Mouse (Mus musculus): ENCODE results near the gene Tbl3. TPM values are rescaled to one million over a fixed set of nuclear protein-coding genes. Genes with fewer than 3 reads are reported as not detected.

The Tbl3 gene
- polyA plus RNA-seq, 1 experiment from 2014 or later = 21.5 TPM

DNA sequence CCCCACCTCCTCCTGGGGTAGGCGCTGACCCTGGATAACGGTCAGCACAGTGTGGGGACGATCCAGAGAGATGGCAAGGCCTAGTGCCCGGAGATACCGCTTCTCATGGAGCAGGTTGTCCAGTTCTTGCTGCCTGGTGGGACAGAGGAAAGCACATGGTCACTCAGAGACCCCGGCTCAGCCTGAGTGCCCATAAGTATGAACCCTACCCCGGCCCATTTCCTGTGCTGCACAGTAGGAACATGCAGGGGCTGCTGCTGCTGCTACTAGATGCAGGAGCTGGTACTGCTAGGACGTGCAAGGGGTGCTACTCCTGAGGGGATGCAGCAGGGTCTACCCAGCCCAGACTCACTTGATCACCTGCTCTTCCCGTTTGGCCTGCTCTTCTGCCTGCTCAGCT lies 6.2 kb downstream of the Tbl3 start:
- no peak for DNase-seq
- Histone ChIP-seq H3K4me1 (ENCODE audit: insufficient read depth) (peaks cover 13% of the 10 kb centered on the region), H3K4me3 (ENCODE audit: low read depth, low read length) (no peak overlapping the region), H3K9me3 (ENCODE audit: low read length) (no peaks in the 10 kb centered on the region), H3K27ac (ENCODE audit: low read depth) (no peak overlapping the region), H3K9ac (replicated peaks) (no peak overlapping the region), H3K36me3 (replicated peaks; ENCODE audit: insufficient read depth, low read length) (peaks cover 39% of the 10 kb centered on the region), H3K27me3 (ENCODE audit: insufficient read depth, low read length) (no peaks in the 10 kb centered on the region), H3K4me2 (ENCODE audit: low read depth, low read length) (no peak overlapping the region)
- no peak for TF ChIP-seq CTCF (IDR thresholded peaks at IDR 0.05; ENCODE audit: low read depth)
- ATAC-seq = no peak
- WGBS (ENCODE audit: insufficient replicate concordance) = 86% methylated on average over 9 of the region's 9 CpGs

DNA sequence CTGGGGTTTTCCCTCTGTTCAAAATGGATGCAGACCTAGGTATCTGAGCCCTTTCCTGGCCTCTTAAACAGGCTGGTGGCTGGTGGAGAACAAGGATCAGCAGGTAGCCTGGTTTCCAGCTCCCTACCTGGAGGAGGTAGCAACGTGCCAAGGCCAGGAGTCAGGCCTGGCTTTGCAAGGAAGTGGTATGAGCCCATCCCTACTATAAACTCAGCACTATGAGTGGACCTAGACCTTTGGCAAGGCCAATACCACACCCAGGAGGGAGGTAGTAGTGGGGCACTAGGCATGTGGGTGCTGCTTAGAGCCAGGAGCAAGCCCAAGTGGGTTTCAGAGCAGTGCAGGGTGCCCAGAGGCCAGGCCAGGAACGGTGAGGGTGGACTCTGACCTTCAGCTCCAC lies 8.0 kb downstream of the Tbl3 start:
- Histone ChIP-seq H3K27ac (ENCODE audit: low read depth) (no peak overlapping the region), H3K4me1 (ENCODE audit: insufficient read depth) (peaks cover 18% of the 10 kb centered on the region), H3K9ac (replicated peaks) (no peak overlapping the region), H3K4me2 (ENCODE audit: low read depth, low read length) (no peak overlapping the region), H3K4me3 (ENCODE audit: low read depth, low read length) (no peak overlapping the region), H3K27me3 (ENCODE audit: insufficient read depth, low read length) (no peaks in the 10 kb centered on the region), H3K36me3 (replicated peaks; ENCODE audit: insufficient read depth, low read length) (peaks cover 32% of the 10 kb centered on the region), H3K9me3 (ENCODE audit: low read length) (no peaks in the 10 kb centered on the region)
- WGBS (ENCODE audit: insufficient replicate concordance) = 86% methylated on average over 2 of the region's 2 CpGs
- no peak for DNase-seq
- TF ChIP-seq CTCF (IDR thresholded peaks at IDR 0.05; ENCODE audit: low read depth) (no peak), EP300 (IDR thresholded peaks at IDR 0.05; ENCODE audit: low read depth) (no peak)
- no peak for ATAC-seq

DNA sequence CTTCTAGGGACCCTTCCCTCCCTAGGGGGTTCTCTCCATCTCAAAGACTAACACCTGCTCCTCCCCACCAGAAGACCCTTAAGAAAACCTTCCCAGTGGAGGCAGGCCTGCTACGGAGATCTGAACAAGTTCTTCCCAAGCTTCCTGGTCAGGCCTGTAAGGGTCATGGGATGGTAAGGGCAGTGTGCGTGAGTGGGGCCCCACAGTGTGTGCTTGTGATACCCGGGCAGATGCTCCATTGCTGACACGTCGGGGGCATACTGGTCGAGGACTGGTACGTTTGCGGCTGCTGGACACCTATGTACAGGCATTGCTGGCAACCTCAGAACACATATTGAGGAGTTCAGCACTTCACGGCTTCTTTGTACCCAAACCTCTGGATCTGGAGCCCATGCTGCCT lies 8.7 kb downstream of the Tbl3 start:
- WGBS (ENCODE audit: insufficient replicate concordance) = 71% methylated on average over 9 of the region's 9 CpGs
- Histone ChIP-seq H3K9ac (replicated peaks) (no peak overlapping the region), H3K36me3 (replicated peaks; ENCODE audit: insufficient read depth, low read length) (peaks cover 30% of the 10 kb centered on the region), H3K27me3 (ENCODE audit: insufficient read depth, low read length) (no peaks in the 10 kb centered on the region), H3K4me3 (ENCODE audit: low read depth, low read length) (no peak overlapping the region), H3K9me3 (ENCODE audit: low read length) (no peaks in the 10 kb centered on the region), H3K27ac (ENCODE audit: low read depth) (no peak overlapping the region), H3K4me1 (ENCODE audit: insufficient read depth) (peaks cover 18% of the 10 kb centered on the region), H3K4me2 (ENCODE audit: low read depth, low read length) (no peak overlapping the region)
- DNase-seq (no peak), ATAC-seq (no peak)
- no peak for TF ChIP-seq EP300 (IDR thresholded peaks at IDR 0.05; ENCODE audit: low read depth)
- no peak for TF ChIP-seq CTCF (IDR thresholded peaks at IDR 0.05; ENCODE audit: low read depth)

DNA sequence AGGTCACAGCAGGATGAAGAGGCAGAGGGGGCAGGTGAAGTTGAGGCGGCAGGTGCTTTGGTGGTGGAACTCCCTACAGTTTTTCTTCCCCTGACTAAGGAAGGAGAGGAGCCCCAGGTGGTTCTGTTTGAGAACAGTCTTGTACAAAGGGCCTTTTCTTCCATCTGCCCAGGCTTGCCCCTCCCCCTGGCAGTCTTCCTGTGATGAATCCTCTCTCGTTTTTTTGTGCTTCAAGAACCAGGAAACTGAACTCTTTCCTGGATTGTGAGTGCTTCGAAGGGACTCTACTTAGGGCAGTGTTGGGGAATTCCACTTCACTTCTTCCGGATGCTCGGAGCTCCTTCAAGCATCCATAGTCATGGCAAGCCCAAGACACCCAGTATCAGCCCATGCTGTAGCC lies 9.5 kb downstream of the Tbl3 start:
- Histone ChIP-seq H3K4me2 (ENCODE audit: low read depth, low read length) (no peak overlapping the region), H3K9ac (replicated peaks) (no peak overlapping the region), H3K27ac (ENCODE audit: low read depth) (no peak overlapping the region), H3K4me1 (ENCODE audit: insufficient read depth) (peaks cover 18% of the 10 kb centered on the region), H3K36me3 (replicated peaks; ENCODE audit: insufficient read depth, low read length) (peaks cover 33% of the 10 kb centered on the region), H3K27me3 (ENCODE audit: insufficient read depth, low read length) (no peaks in the 10 kb centered on the region), H3K9me3 (ENCODE audit: low read length) (no peaks in the 10 kb centered on the region), H3K4me3 (ENCODE audit: low read depth, low read length) (no peak overlapping the region)
- ATAC-seq (no peak), DNase-seq (no peak)
- 32% methylated on average over 5 of the region's 5 CpGs for WGBS (ENCODE audit: insufficient replicate concordance)
- TF ChIP-seq EP300 (IDR thresholded peaks at IDR 0.05; ENCODE audit: low read depth) (no peak), CTCF (IDR thresholded peaks at IDR 0.05; ENCODE audit: low read depth) (no peak)

DNA sequence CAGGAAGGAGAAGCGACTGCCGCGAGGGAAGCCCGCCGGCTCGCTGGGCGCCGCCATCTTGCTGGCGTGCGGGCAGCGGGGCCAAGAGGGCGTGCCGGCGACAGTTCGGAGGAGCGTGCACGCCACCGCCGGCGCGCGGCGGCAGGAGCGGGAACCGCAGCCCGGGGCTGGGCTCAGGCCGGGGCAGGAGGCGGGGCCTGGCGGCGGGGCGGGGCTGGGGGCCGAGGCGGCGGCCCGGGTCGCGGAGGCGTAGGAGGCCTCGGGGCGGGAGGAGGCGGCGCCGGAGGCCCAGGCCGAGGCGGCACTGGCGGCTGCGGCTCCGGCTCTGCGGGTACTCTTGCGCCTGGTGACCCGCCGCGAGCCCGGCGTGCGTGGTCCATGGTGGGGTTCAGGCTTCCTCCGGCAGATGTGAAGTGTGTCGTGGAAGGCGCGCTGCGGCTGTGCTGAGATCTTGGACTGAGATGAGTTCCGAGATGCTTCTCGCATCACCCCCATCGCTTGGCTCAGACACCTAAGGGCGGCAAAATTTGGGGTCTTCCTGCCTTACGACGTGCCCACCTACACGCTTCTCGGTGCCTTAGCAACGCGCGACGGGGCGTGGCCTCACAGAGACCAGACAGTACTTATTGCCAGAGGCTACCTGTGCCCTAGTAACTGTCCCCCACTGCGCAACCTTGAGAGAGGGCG lies 11.3 kb downstream of the Tbl3 start, which contains the start of the genes Gfer and Noxo1:
Gene Gfer (minus strand): TSS at position 146 of the 687 bp plus-strand sequence.
Gene Noxo1 (plus strand): TSS at position 224 of the 687 bp plus-strand sequence.
- H3K9ac ChIP-seq (replicated peaks) = peak within 1 kb of the TSS; percentile 87
- 0 out of 2 replicates have a peak, but pooled peaks cover under 1% of the 10 kb centered on the region for H3K27me3 ChIP-seq (ENCODE audit: insufficient read depth, low read length)
- peak within 1 kb of the TSS; percentile 96 for H3K4me2 ChIP-seq (ENCODE audit: low read depth, low read length)
- peak; percentile 94 for DNase-seq
- peaks cover 29% of the 10 kb centered on the region for H3K36me3 ChIP-seq (replicated peaks; ENCODE audit: insufficient read depth, low read length)
- TF ChIP-seq EP300 (IDR thresholded peaks at IDR 0.05; ENCODE audit: low read depth) (no peak), CTCF (IDR thresholded peaks at IDR 0.05; ENCODE audit: low read depth) (peak; percentile 35)
- H3K9me3 ChIP-seq (ENCODE audit: low read length) = no peaks in the 10 kb centered on the region
- 2% methylated on average over 55 of the region's 76 CpGs for WGBS (ENCODE audit: insufficient replicate concordance)
- H3K4me1 ChIP-seq (ENCODE audit: insufficient read depth) = peaks cover 18% of the 10 kb centered on the region
- H3K27ac ChIP-seq (ENCODE audit: low read depth) = peak within 1 kb of the TSS; percentile 92
- ATAC-seq = peak; percentile 93
- peak within 1 kb of the TSS; percentile 93 for H3K4me3 ChIP-seq (ENCODE audit: low read depth, low read length)

DNA sequence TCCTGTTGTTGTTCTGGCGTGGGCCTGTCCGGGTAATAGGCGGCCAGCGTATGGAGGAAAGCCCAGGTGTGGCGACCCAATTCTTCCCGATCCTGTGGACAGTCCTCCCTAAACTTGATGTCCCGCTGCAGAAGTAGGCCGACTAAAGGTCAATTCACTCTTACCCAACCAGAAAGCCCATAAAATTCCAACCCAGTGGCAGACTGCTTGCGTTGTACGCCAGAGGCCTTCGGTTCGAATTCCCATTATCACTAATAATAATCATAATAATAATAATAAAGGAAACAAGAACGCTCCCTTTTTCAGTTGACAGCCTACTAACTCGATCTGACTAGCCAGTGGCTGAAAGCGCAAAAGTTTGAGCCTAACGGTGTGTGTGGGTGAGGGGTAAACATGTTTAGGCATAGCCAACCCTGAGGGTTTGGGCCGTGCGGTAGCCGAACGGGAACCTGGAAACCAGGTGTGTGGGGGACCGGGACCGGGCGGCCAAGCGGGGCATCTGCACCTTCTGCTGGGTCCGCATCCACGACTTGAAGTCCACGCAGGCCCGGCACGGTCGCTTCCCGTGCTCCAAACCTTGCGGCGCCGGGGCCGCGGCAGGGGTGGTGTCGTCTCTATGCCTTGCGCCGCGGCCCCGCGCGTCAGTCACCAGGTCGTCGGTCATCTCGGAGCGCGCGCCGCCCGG lies 12.0 kb downstream of the Tbl3 start:
- peaks cover 22% of the 10 kb centered on the region for H3K36me3 ChIP-seq (replicated peaks; ENCODE audit: insufficient read depth, low read length)
- TF ChIP-seq EP300 (IDR thresholded peaks at IDR 0.05; ENCODE audit: low read depth) (0 out of 2 replicates have a peak, but pooled peaks have one; percentile 9), CTCF (IDR thresholded peaks at IDR 0.05; ENCODE audit: low read depth) (no peak)
- 10% methylated on average over 43 of the region's 51 CpGs for WGBS (ENCODE audit: insufficient replicate concordance)
- ATAC-seq (peak; percentile 46), DNase-seq (peak; percentile 42)
- H3K4me1 ChIP-seq (ENCODE audit: insufficient read depth) = peaks cover 18% of the 10 kb centered on the region
- H3K4me2 ChIP-seq (ENCODE audit: low read depth, low read length) = peak overlapping the region; percentile 96
- H3K9ac ChIP-seq (replicated peaks) = peak overlapping the region; percentile 87
- H3K9me3 ChIP-seq (ENCODE audit: low read length) = no peaks in the 10 kb centered on the region
- peak overlapping the region; percentile 93 for H3K4me3 ChIP-seq (ENCODE audit: low read depth, low read length)
- H3K27me3 ChIP-seq (ENCODE audit: insufficient read depth, low read length) = peaks cover 8% of the 10 kb centered on the region
- H3K27ac ChIP-seq (ENCODE audit: low read depth) = peak overlapping the region; percentile 92

Data from liver, postnatal 0 days (tissue).